Mouse (Mus musculus) neural tube, embryonic 10.5 days (tissue): ENCODE results near the gene Sema6b.
A peak's percentile ranks its signal among the peaks of the same experiment; 100 is the strongest.
"Not testable (repeated sequence)": the region's sequence is repeated elsewhere in the genome, so short reads cannot be mapped to it uniquely, and the experiment has no call there.

ENCODE experiments used
- DNase-seq: peaks from one replicate; pipeline ENCODE4 v3.0.0-alpha.2; 2017; ENCODE audit warnings: low spot score; ENCODE audit errors: extremely low spot score

The Sema6b gene

DNA sequence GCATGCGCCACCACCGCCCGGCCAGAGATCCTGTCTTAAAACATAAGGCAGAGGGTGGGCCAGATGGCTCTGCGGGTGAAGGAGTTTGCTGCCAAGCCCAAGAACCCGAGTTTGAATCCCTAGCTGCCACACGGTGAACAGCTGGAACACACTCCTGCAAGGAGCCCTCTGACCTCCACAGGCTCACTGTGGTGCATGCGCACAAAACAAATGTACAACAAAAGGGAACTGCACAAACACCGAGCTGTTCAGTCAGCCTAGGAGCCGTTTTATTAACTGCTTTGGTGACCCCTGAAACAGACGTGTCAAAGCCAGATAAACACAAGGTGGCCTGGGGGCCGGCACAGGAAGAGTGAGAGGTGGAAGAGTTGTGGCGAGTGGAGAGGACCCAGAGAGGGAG lies 20.7 kb downstream of the Sema6b start:
- DNase-seq: no peak

DNA sequence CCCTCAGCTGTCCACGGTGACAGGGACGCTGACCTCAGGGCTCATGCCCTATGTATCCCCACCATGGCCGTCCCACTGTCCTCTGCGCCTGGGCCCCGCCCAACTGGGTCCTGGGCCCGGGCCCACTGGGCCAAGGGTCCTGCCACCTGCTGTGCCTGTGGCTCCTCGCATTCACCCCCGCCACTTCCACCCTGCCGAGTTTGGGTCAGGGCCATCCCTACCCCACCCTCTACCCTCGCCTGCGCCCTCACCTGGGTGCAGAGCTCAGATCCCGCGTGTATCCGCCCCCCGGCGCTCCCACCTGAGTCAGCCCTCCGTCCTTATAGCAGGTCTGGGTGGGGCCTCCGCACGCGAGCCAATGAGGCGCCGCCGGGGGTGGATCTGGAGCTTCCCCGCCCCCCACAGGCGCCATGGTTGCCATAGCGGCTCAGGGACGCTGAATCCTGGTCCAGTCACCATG lies 22.9 kb downstream of the Sema6b start, which contains the start of gene Plin5:
Gene Plin5 (minus strand): TSS at position 346 of the 460 bp plus-strand sequence.
- DNase-seq: peak; percentile 54

DNA sequence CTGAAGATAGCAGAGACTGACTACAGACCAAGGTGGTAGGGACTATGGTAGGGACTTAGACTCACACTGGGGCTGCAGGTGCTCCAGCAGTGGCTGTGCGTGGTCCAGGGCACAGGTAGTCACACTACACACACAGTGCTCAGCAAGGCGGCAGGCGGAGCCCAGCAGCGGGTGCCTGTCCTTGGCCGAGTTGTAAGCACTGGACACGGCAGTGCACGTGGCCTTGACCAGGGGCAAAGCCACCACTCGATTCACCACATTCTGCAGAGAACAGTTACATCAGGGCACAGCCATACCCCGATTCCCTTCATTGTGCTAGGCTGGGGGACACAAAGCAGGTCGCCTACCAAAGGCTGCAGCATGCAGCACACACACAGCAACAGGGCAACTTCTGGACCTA lies 23.9 kb downstream of the Sema6b start:
- no peak for DNase-seq

DNA sequence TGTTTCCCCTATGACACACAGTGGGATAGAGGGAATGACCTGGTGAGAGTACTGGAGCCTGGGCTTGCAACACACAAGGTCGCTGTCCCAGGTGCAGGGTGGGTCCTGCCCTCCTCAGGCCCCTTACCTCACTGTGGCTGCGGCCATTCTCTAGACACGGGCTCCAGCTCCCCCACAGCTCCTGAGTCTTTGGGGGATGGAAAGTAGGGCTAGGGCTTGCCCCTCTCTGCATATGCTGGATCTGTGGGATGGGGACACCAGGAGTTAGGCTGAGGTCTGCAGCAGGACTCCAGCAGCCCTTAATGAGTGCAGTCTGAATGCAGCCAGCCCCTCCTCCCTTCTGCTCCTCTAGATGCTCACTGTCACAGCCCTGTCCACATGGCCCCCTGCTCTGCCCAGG lies 27.4 kb downstream of the Sema6b start:
- DNase-seq: no peak

DNA sequence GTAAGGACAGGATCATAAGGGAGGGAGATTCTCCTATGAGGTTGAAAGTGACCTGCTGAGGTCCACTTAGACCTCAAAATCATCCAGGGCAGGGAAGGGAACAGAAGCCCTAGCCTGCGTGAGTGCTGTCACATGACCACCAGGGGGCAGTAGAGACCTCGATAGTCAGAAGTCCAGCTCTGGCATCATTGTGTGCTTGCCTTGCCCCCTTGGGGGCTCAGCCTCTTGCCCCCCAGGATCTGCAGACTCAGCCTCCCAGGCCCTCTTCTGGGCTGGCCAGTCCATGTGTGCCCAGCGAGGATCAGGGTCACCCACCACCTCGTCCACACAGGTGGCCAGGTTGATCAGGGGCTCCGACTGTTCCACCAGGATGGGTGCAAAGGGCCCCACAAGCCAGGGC lies 28.3 kb downstream of the Sema6b start:
- peak; percentile 73 for DNase-seq

DNA sequence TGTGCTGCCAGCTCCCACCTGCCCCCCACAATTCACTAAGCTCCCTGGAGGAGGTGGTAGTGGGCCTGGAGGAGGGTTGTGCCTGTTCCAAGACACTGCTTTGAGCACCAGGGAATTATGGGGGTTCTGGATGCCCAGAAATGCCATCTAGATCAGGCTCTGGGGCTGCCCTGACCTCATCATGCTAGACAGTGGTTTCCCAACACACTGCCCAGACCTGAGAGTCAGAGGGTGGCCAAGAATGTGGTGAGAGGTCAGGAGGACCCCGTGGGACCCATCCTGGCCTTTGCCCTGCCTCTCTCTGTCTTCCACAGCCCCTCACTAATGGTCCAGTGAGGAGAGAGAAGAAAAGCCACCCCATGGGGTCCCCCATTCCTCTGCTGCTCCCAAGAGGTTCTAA lies 29.1 kb downstream of the Sema6b start:
- DNase-seq: no peak

DNA sequence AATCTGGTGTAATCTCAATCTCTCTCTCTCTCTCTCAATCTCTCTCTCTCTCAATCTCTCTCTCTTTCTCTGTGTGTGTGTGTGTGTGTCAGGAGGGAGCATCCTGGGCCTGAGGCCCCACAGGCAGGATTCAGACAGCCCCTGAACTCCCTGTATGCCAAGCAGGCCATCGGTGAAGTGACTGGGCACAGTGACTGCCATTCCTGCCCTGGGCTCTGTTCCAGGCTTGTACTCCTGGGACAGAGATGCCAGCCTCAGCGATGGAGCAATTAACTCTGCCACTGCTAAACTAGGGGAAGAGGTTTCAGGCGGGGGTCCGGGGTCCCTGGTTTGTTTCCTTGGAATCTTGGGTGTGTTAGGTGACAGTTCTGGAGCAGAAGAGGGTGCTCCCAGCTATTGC lies 29.6 kb downstream of the Sema6b start:
- DNase-seq: no peak

DNA sequence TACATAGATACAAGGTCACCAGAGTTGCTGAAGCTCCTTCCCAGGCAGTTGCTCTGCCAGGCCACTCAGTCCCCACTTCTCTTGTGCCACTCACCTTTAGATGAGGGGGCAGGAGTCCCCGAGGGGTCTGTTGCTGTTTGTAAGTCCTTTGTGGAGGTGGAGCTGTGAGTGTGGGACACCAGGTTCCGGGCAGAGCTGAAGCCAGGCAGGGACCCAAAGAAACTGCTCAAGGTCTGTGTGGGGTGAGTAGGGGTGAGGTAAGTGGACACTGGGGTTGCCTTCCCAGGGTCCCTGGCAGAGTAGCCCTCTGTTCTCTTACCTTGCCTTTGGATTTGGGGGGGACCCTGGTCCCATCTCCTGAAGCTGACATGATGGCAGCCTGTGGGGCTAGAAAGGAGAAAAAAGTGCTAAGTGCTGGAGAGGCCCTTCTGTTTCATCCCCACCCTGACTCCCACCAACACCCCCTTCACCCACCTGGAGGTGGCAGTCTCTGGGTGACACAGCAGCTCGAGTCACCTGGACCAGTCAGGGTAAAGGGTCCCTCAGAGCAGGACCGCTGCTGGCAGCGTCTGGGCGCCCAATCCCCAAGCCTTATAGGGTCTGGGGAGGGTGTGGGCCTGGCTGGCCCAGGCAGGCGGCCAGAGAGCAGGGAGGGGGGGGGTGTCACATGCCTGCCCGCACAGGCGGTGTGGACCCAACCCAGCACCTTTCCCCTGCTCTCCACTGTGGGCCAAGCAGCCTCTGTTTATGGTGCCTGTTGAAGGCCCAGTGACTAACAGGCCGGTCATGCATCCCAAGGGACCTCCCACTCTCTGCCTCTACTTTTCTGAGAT lies 30.7 kb downstream of the Sema6b start, which contains the start of gene Plin4:
Gene Plin4 (minus strand): TSS at position 585 of the 833 bp plus-strand sequence.
- no peak for DNase-seq

DNA sequence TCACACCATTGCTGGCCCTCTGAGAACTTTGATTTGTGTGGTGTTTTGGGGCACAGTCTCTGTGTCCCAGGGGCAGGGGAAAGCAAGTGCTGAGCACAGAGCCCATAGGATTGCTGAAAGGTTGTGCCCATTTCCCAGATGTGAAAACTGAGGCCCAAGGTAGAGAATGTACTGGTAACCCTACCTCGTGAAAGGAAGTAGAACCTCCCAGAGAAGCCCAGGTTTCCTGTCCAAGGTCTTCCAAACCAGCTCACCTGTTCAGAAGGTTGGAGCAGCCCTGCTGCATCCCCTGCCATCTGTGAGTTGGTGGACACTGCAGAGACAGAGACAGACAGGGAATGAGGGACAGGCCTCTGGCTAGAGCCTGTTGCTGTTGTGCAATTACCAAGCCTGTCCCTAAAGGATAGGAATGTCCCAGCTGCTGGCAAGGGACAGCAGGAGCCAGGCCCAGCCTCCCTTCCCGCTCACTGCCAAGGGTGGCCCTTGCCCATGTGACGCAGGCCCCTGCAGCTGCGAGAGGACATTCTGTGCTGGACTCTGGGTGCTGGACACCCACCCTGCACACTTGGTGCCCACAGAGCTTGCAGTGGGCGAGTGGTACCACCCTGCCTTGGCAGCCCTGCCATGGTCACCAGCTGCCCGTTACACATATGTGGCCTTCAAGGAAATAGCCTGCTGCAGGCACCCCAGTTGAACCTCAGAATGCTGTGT lies 31.7 kb downstream of the Sema6b start:
- DNase-seq: no peak

DNA sequence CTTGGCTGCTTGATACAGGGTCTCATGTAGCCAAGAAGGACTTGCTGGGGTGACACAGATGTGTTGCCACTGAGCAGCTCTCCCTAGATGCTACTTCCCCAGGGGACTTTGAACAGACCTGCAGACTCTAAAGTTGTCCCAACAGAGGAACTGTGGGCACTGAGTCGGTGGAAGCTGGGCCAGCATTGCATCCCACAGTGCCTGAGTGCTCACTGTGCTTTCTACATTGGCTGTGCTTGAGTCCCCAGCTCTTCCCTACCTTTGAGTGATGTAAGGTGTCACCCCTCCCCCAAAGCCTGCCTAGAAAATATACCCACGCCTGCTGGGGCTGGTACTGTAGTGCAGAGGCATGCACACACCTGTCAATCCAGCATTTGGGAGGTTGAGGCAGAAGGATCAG lies 32.4 kb downstream of the Sema6b start:
- no peak for DNase-seq

DNA sequence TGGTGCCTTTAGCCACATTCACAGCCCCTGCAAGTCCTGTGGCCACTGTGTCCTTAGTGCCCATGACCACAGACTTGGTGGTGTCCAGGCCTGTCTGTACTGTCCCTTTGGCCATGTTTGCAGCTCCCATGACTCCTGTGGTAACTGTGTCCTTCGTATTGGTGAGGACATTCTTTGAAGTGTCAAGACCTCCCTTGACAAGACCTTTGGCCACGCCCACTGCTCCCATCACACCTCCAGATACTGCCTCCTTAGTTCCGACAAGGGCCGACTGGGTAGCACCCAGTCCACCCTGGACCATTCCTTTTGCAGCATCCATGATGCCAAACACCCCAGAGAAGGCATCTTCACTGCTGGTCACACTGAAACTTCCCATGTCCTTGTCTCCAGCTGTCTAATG lies 33.2 kb downstream of the Sema6b start:
- no peak for DNase-seq

DNA sequence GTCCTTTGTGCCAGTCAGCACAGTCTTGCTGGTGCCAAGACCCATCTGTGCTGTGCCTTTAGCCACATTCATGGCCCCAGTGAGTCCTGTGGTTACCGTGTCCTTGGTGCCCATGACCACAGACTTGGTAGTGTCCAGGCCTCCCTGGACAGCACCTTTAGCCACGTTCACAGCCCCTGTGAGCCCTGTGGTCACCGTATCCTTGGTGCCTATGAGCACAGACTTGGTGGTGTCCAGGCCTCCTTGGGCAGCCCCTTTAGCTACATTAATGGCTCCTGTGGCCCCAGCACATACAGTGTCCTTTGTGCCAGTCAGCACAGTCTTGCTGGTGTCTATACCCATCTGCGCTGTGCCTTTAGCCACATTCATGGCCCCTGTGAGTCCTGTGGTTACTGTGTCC lies 33.7 kb downstream of the Sema6b start:
- not testable (repeated sequence) for DNase-seq

DNA sequence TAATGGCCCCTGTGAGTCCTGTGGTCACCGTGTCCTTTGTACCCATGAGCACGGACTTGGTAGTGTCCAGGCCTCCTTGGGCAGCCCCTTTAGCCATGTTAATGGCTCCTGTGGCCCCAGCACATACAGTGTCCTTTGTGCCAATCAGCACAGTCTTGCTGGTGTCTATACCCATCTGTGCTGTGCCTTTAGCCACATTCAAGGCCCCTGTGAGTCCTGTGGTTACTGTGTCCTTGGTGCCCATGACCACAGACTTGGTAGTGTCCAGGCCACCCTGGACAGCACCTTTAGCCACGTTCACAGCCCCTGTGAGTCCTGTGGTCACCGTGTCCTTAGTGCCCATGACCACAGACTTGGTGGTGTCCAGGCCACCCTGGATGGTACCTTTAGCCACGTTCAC lies 35.3 kb downstream of the Sema6b start:
- not testable (repeated sequence) for DNase-seq

DNA sequence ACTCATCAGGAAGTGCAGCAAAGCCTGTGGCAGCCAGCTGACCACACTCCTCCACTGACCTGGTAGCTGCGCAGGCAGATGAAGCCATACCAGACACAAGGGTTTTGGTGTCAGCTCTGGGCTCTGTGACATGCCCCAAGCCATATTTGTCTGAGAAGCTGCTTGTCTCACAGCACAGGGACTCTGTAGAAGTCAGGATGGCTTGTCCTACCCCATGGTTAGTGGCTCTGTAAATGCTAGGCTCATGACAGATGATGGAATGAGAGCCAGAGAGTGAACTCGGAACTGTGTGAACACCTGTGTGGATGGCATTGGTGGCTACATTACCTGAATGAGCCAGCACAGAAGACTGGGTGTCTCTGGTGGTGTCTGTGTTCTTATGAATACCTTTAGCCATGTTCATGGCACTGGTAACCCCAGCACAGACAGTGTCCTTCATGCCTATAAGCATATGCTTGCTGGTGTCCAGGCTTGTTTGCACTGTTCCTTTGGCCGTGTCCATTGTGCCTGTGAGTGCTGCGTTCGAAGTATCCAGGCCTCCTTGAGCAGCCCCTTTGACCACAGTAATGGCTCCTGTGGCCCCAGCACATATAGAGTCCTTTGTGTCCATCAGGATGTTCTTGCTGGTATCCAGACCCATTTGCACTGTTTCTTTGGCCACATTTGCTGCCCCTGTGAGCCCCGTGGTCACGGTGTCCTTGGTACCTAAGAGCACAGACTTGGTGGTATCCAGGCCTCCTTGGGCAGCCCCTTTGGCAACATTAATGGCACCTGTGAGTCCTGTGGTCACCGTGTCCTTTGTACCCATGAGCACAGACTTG lies 36.5 kb downstream of the Sema6b start:
- no peak for DNase-seq

DNA sequence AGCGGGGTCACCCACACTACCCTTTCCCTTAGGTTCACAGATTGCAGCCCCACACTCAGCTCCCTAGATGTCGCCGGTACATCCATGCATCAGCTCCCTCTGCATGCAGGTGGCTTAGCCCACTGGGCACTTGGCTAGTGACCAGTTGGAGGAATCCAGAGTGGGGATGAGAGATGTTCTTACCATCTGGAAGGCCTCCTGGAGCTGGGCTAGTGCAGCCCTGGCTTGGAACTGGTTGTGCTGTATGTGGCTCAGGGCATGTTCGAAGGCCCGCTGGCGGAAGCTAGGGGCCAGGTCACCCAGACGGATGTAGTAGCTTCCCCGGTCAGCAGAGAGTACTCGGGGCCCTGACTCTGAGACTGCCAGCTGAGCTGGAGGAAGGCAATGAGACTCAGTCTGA lies 37.2 kb downstream of the Sema6b start:
- no peak for DNase-seq

DNA sequence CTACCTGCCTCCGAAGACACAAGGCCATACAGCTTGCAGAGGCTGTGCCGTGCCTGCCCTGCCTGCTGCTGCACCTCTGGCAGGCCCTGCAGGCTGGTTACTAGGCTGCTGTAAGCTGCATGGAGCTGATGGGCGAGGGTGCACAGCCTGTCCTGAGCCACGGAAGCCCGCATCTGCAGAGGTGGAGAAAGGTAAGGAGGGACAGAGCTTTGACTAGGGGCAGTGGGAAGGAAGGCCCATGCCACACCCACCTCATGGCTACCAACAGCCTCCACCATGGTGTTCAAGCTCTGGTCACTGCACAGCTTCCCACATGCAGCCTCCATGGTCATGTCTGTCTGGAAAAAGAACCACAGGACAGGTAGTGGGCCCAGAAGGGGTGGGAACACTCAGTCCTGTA lies 38.0 kb downstream of the Sema6b start:
- DNase-seq: no peak

DNA sequence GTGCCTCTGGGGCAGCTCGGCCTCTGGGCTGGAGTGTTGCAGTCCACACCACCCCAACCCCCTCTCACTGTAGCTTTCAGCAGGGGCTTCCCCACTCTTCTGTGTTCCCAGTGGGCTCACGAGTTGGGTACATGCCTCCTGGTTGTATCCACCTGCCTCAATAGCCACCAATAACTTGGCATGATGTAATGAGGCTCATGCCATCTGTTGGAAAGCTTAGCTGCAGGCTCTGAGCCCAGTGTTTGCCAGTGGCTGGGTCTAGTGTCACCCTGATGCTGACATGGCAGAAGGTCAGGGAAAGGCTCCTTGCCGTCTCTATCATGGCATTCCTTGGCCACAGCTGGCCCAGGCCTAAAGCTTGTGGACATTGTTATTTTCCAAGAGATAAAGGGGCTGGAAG lies 39.3 kb downstream of the Sema6b start:
- no peak for DNase-seq

DNA sequence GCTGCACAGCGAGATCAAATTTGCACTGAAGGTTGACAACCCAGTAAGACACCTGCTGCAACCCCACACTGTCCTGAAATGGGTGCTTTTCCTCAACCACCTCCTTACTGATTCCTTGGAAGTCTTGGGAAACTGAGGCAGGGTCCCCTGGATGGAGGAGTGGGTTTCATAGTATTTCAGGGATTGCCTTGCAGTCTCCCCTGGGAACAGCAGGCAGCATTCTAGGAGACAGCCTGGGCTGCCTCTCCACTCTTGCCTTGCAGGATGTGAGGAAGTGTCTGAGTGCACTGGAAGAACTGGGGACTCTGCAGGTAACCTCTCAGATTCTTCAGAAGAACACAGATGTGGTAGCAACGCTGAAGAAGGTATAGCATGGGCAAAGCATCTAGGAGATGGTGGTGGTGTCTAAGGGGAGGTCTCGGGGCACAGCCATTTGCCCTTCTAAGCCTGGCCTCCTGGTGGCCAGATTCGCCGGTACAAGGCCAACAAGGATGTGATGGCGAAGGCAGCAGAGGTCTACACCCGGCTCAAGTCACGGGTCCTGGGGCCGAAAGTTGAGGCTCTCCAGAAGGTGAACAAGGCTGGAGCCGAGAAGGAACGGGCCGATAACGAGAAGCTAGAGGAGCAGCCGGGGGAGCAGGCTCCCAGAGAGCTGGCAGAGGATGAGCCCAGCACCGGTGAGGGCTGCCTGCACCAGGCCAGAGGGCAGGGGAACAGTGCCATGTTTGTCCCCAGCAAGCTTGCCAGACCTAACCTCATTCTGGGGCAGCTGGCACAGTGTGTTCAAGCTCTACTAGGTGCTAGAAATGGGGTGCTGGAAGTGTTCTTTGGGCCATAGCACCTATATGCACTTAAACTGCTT lies 41.2 kb downstream of the Sema6b start:
- no peak for DNase-seq

DNA sequence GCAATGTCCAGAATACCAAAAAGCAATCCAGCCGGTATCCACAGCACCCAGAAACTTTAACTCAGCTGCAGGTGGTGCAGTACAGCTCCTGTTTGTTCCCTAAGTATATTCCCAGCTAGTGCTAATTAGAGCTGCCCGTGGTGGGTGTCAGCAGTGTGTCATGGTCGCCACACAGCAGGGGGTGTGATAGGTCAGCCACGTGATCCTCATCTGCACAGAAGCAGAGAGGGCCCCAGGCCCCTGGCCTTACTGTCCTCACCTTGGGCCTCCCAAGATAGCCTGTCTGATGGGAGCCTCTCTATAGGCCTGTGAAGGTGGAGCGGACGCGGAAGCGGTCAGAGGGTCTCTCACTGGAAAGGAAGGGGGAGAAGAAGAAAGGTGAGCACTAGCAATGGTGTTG lies 42.0 kb downstream of the Sema6b start:
- no peak for DNase-seq

DNA sequence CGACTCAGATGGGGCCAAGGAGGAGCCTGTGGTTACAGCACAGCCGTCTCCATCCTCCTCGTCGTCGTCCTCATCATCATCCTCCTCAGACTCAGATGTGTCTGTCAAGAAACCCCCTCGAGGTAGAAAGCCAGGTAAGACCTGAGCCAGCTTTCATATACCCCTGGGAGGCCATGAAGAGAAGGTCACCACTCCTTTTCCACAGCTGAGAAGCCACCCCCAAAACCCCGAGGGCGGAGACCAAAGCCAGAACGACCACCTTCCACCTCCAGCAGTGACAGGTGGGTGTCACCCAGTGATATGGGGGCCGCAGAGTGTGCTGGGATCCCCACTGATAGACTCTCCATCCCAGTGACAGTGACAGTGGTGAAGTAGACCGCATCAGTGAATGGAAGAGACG lies 43.3 kb downstream of the Sema6b start:
- DNase-seq: no peak

DNA sequence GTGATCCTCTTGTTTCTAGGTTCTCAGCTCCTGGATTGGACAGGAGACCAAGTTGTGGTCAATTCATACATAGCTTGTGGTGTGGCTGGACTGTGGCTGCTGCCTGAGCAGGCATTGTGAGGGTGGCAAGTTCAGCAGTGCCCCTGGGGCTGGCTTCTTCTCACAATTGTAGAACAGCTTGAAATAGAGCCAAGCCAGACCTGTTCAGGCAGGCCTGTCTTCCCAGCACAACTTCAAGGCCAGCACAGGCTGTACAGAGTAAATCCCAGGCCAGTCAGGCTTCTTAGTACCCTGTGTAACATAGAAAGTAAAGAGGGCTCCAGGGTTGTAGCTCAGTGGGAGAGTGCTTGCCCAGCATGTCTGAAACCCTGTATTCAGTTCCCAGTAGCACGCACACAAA lies 47.3 kb downstream of the Sema6b start:
- no peak for DNase-seq
